Mouse (Mus musculus): ENCODE results near the gene Mtmr11.

The Mtmr11 gene

GRCm38 (mm10) chr3:96209242-96209641 lies 47.4 kb downstream of the Mtmr11 start:
- DNase-seq (ENCODE audit: low read depth), result no peak

- DNase-seq (ENCODE audit: low read depth), result peak; percentile 78
Observed at GRCm38 (mm10) chr3:96219191-96219641, 57.4 kb downstream of the Mtmr11 start.

GRCm38 (mm10) chr3:96219661-96220130 lies 57.9 kb downstream of the Mtmr11 start, which contains the start of the genes Bola1 and Hist2h2ab:
TSS of gene Bola1 (minus strand) at chr3:96219709.
TSS of gene Hist2h2ab (plus strand) at chr3:96219865.
- peak; percentile 92 for DNase-seq (ENCODE audit: low read depth)

GRCm38 (mm10) chr3:96220131-96220764 lies 58.4 kb downstream of the Mtmr11 start:
- peak; percentile 78 for DNase-seq (ENCODE audit: low read depth)

GRCm38 (mm10) chr3:96220765-96221639 lies 59.2 kb downstream of the Mtmr11 start, which contains the start of the genes Hist2h2ac and Hist2h2be:
TSS of gene Hist2h2ac (minus strand) at chr3:96220880.
TSS of gene Hist2h2be (plus strand) at chr3:96221119.
- peak; percentile 96 for DNase-seq (ENCODE audit: low read depth)

Data from naive thymus-derived CD4-positive, alpha-beta T cell, adult 2 months (primary cell).